Mouse (Mus musculus): ENCODE measurements at regions not wholly inside any gene's neighbourhood (a gene's known extent, or its start where the extent isn't known, plus 50 kb on each side); places are given as distances from the start of the nearest gene placed in this dataset.

DNA sequence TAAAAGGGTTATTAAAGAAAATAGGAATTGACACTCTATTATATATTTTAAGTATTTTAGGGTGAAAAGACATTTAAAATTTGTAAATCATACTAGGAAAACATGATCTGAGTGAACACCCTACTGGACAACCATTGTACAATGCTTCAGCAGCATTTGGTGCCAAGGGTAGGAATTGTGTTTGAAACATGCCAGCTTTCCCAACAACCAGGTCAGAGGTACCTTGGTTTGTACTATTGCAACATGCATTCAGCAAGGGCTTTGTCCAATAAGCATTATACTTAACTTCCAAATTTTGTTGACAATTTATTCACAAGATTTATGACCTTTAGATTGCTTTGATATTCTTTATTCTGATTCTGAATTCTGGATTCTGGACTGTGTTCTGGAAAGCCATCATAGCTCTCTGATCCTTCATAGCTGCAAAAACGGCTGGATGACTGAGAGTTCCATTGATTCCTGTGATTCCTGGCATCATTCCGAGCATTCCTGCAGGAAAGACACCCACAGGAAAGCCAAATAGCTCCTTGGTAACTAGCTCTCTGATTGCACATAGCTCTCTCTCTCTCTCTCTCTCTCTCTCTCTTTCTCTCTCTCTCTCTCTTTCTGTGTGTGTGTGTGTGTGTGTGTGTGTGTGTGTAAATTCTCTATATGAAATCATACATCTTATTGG lies 124.1 kb upstream of the Mtap start:
- no peak for ATAC-seq (replicated peaks; ENCODE audit: low FRiP score, poor library complexity, severe bottlenecking)

GRCm38 (mm10) chr4:89008561-89008960 lies 128.4 kb upstream of the Mtap start:
- ATAC-seq (replicated peaks; ENCODE audit: low FRiP score, poor library complexity, severe bottlenecking) = no peak

DNA sequence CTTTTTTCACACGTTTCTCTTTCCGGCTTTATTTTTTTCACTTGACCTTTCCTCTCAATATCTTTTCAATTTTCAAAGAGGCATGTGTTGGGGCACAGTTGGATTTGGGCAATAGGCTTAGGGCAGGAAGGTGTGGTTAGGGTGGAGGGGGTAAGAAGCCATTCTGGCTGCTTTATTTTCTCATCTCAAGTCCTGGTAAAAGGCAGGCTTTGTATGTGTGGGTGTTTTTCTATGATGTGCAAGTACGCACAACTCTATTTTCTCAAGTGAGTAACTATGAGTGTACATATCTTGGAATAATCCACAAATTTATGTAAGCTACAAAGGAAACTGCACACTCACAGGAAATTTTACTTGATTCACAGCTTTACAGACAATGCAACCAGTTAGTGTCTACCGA lies 121.5 kb upstream of the Ifne start:
- no peak for ATAC-seq (replicated peaks; ENCODE audit: low FRiP score, poor library complexity, severe bottlenecking)

GRCm38 (mm10) chr4:89000855-89001254 lies 120.9 kb upstream of the Ifne start:
- ATAC-seq (replicated peaks; ENCODE audit: low FRiP score, poor library complexity, severe bottlenecking) = no peak

DNA sequence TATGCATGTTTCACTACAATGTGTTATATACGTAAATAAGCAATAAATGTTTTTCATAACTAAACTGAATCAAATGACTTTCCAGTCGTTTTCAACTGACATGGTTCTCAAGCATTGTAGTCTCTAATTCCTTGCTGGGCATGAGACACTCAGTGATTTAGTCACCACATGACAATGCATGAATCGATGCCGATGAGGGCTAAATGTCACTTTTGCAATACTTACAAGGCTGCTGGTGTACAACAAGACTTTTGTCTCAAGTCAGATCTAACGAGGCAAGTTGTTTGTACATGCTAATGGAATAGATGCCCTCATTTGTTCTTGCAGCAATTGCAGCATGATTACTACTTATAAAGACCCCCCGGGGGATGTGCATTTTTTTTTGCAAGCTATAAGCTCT lies 120.2 kb upstream of the Ifne start:
- ATAC-seq (replicated peaks; ENCODE audit: low FRiP score, poor library complexity, severe bottlenecking) = no peak

DNA sequence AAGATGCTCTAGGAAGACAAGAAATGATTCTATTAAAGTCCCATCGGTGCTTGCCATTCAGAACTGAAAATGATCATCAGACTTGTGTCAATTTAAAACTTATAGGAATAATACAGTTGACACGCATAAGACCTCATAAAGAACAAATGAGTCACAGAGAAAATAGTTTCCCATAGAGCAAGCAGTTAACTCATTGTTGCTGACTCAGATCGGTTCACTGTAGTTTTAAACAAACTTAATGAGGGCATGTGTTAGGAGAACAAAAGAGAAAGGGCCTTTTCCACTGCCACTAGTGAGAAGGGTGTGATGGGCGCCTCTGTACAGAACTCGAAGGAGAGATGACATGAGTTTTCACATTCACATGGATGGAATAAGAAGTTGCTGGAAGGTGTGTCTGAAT lies 118.3 kb upstream of the Ifne start:
- no peak for ATAC-seq (replicated peaks; ENCODE audit: low FRiP score, poor library complexity, severe bottlenecking)

GRCm38 (mm10) chr4:88995129-88995919 lies 115.3 kb upstream of the Ifne start:
- no peak for ATAC-seq (replicated peaks; ENCODE audit: low FRiP score, poor library complexity, severe bottlenecking)

GRCm38 (mm10) chr4:88994486-88994885 lies 114.5 kb upstream of the Ifne start:
- no peak for ATAC-seq (replicated peaks; ENCODE audit: low FRiP score, poor library complexity, severe bottlenecking)

DNA sequence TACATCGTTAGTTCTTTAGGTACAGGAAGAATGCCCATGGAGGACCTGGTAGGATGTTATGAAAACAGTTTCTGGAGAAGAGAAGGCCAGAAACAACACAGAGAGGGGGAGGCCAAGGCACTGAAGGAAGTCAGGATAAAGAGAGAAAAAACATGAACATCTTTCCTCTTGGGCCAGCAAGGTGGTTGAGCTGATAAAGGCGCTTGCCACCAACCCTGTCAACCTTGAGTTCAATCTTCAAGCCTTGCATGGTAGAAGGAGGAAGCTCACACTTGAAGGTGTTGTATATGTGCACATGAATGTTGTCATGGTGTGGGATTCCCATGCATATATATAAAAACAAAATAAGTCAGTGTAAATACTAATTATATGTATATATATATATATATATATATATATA lies 112.5 kb upstream of the Ifne start:
- no peak for ATAC-seq (replicated peaks; ENCODE audit: low FRiP score, poor library complexity, severe bottlenecking)

DNA sequence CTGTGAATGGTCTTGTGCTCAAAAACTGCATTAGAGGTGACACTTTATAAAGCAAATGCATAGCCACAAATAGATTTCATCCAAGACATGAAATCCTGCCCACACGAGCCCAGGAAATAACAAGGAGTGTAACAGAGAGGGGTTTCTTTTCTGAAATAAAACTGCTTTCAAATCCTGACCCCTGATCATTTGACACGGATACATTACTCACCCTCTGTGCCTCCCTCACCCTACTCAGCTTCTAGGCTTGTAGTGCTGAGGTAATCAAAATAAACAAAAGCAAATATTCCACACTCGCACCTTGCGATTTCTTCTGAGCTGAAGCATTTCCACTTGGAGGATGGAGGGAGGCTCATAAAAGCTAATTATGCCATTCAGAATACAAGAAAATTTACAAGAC lies 108.4 kb upstream of the Ifne start:
- no peak for ATAC-seq (replicated peaks; ENCODE audit: low FRiP score, poor library complexity, severe bottlenecking)

DNA sequence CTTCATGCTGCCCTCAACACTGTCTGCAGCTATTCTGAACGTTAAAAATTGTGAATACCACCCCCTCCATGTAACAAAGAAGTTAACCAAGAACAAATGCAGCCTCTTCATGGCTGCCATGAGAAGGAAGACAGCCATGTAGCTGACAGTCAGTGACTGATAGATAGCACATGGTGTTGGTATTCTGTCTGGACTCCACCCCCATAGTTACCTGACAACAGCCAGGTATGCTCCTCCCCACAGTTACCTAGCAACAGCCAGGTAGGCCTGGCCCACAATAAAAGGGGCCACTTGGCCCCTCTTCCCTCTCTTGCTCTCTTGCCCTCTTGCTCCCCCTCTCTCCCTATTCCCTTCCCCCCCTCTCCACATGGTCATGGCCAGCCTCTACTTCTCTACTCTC lies 107.1 kb upstream of the Ifne start:
- no peak for ATAC-seq (replicated peaks; ENCODE audit: low FRiP score, poor library complexity, severe bottlenecking)

GRCm38 (mm10) chr4:88982457-88982856 lies 102.5 kb upstream of the Ifne start:
- no peak for ATAC-seq (replicated peaks; ENCODE audit: low FRiP score, poor library complexity, severe bottlenecking)

GRCm38 (mm10) chr4:88977099-88977888 lies 97.3 kb upstream of the Ifne start:
- ATAC-seq (replicated peaks; ENCODE audit: low FRiP score, poor library complexity, severe bottlenecking) = no peak

GRCm38 (mm10) chr4:88974535-88974934 lies 94.5 kb upstream of the Ifne start:
- ATAC-seq (replicated peaks; ENCODE audit: low FRiP score, poor library complexity, severe bottlenecking) = no peak

- ATAC-seq (replicated peaks; ENCODE audit: low FRiP score, poor library complexity, severe bottlenecking) = no peak
Measured at GRCm38 (mm10) chr4:88969134-88969841, 89.3 kb upstream of the Ifne start.

DNA sequence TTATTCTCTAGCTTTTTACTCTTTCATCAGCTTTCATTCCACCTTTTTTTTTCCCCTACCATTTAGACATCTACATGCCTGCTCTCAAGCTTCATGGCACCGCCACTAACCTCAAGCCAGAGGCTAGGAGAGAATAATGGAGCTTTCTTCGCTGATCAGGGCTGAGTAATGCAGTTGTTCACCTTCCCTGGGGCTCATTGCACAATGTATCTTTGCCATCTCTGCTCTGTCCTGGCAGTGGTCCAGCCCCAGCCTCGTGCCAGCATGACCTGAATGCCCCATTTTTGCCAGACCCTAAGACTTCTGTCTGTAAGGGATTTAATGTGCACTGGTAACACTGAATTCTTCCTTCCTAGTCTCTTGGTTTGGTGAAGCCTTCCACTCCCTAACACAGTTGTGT lies 79.6 kb upstream of the Ifne start:
- ATAC-seq (replicated peaks; ENCODE audit: low FRiP score, poor library complexity, severe bottlenecking) = no peak

DNA sequence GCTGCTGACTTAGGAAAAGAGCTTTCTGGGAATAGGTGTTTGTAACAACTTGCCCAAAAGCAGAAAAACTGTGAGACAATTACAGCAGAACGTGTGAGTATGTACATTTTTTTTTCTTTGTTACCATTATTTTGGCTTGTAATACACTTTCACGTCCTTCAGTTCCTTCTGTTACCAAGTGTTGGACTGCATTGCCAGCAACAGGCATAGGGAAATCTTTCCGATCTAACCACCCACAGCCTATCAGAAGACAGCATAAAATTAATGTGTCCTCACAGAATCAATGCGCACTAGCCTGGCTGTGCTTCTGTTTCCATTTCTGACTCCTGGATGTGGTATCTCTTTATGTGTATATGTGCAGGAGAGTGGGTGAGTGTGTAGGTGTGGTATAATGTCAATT lies 76.6 kb upstream of the Ifne start:
- no peak for ATAC-seq (replicated peaks; ENCODE audit: low FRiP score, poor library complexity, severe bottlenecking)

- ATAC-seq (replicated peaks; ENCODE audit: low FRiP score, poor library complexity, severe bottlenecking) = no peak
Measured at GRCm38 (mm10) chr4:88956151-88956550, 76.2 kb upstream of the Ifne start.

GRCm38 (mm10) chr4:88955571-88955970 lies 75.6 kb upstream of the Ifne start:
- ATAC-seq (replicated peaks; ENCODE audit: low FRiP score, poor library complexity, severe bottlenecking) = no peak

DNA sequence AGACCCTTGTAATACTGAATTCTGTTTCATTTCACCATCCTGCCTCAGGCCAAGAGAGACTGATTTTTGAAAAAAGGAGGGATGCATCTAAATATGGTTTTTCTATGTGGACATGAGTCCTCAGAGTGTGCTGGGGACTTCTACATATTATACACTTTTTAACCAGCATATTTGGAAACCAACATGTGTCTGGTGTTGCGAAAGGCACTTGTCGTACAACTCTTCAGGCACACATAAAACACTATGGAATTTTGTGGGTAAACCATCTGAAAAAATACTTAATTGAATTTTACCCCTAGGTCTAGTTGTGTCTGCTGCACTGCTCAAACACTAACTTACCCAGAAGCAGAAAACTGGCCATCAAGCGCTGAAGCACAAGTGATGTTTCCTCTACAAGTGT lies 74.0 kb upstream of the Ifne start:
- ATAC-seq (replicated peaks; ENCODE audit: low FRiP score, poor library complexity, severe bottlenecking) = no peak
